Mouse (Mus musculus) CH12.LX (cell line): ENCODE measurements around the gene Igfbp1.

ENCODE experiments used
- CTCF ChIP-seq, 2 experiments: IDR thresholded peaks in 1 of 2; conservative IDR thresholded peaks in 1 of 2; 2 replicates each; pipeline ENCODE4 v1.5.1; 2011 to 2012; ENCODE audit warnings: low read depth in 2 of 2, low read length in 2 of 2, improper control_type of control experiment in 1 of 2, inconsistent platforms in 1 of 2, mild to moderate bottlenecking in 1 of 2, moderate library complexity in 1 of 2
- ELF1 ChIP-seq: IDR thresholded peaks from 2 replicates; pipeline ENCODE4 v1.6.1; 2014; ENCODE audit warnings: low read depth, mild to moderate bottlenecking, inconsistent platforms, low read length, improper control_type of control experiment
- GABPA ChIP-seq: IDR thresholded peaks from 2 replicates; pipeline ENCODE4 v1.6.1; 2012; ENCODE audit warnings: low read depth, low read length, improper control_type of control experiment, inconsistent platforms; ENCODE audit not compliant: insufficient replicate concordance
- HCFC1 ChIP-seq: IDR thresholded peaks from 2 replicates; pipeline ENCODE4 v1.6.1; 2012; ENCODE audit warnings: low read depth, mild to moderate bottlenecking, inconsistent platforms, low read length, improper control_type of control experiment
- JUND ChIP-seq: conservative IDR thresholded peaks from 2 replicates; pipeline ENCODE4 v1.6.1; 2011; ENCODE audit warnings: low read depth, low read length, improper control_type of control experiment
- MAFK ChIP-seq: IDR thresholded peaks from 2 replicates; pipeline ENCODE4 v1.6.1; 2011; ENCODE audit warnings: low read length, improper control_type of control experiment; ENCODE audit not compliant: insufficient replicate concordance
- MAX ChIP-seq: IDR thresholded peaks from 2 replicates; pipeline ENCODE4 v1.6.1; 2011; ENCODE audit warnings: low read length, improper control_type of control experiment
- NELFE ChIP-seq: IDR thresholded peaks from 2 replicates; pipeline ENCODE4 v1.6.1; 2011; ENCODE audit warnings: low read depth, low read length, improper control_type of control experiment
- PAX5 ChIP-seq: IDR thresholded peaks from 2 replicates; pipeline ENCODE4 v1.6.1; 2012; ENCODE audit warnings: low read length, inconsistent platforms, mixed read lengths
- POLR2A ChIP-seq: IDR thresholded peaks from 2 replicates; pipeline ENCODE4 v1.6.1; 2011; ENCODE audit warnings: low read depth, mild to moderate bottlenecking, improper control_type of control experiment, low read length
- SMC3 ChIP-seq: IDR thresholded peaks from 2 replicates; pipeline ENCODE4 v1.6.1; 2011; ENCODE audit warnings: low read depth, low read length, improper control_type of control experiment
- USF2 ChIP-seq: conservative IDR thresholded peaks from 2 replicates; pipeline ENCODE4 v1.6.1; 2011; ENCODE audit warnings: low read depth, low read length, improper control_type of control experiment
- ZMIZ1 ChIP-seq: IDR thresholded peaks from 2 replicates; pipeline ENCODE4 v1.6.1; 2012; ENCODE audit warnings: low read depth, mild to moderate bottlenecking, inconsistent platforms, low read length, improper control_type of control experiment
- ZNF384 ChIP-seq: IDR thresholded peaks from 2 replicates; pipeline ENCODE4 v1.6.1; 2012; ENCODE audit warnings: low read depth, low read length, improper control_type of control experiment, inconsistent platforms

GRCm38 (mm10) chr11:7147945-7148344 lies 49.6 kb upstream of the Igfbp1 start:
- no peak for TF ChIP-seq HCFC1
- no peak for TF ChIP-seq ELF1
- TF ChIP-seq CTCF (conservative IDR thresholded peaks at IDR 0.05 in 1 of 2, IDR thresholded peaks at IDR 0.05 in 1 of 2; ENCODE audit: low read depth in 2 of 2, low read length in 2 of 2): no peak
- TF ChIP-seq ZNF384: no peak
- TF ChIP-seq USF2: no peak
- TF ChIP-seq POLR2A: no peak
- no peak for TF ChIP-seq MAX
- TF ChIP-seq ZMIZ1: no peak
- no peak for TF ChIP-seq SMC3
- no peak for TF ChIP-seq GABPA
- TF ChIP-seq MAFK: no peak
- no peak for TF ChIP-seq JUND
- no peak for TF ChIP-seq NELFE
- TF ChIP-seq PAX5: no peak
